Mouse (Mus musculus) stomach, postnatal 0 days (tissue): ENCODE measurements around the gene Gm9. TPM values are rescaled to one million over a fixed set of nuclear protein-coding genes. Genes with fewer than 3 reads are reported as not detected.
"Not testable (repeated sequence)": the region's sequence is repeated elsewhere in the genome, so short reads cannot be mapped to it uniquely, and the experiment has no call there.

ENCODE experiments used
- ATAC-seq: fragments of 200-750 bp; cut with Nextera tagmentation; 2 replicates; pipeline ENCODE4 v1.8.0; 2017; ENCODE audit not compliant: low FRiP score, low TSS enrichment
- DNase-seq: peaks from one replicate; pipeline ENCODE4 v3.0.0-alpha.2; 2016; ENCODE audit warnings: low spot score
- H3K27ac ChIP-seq: fragments of 300-500 bp; sonication (generic); replicated peaks from 2 replicates; pipeline ENCODE4 v1.5.1; 2014; ENCODE audit warnings: mild to moderate bottlenecking, control low read depth
- H3K27me3 ChIP-seq: fragments of 300-500 bp; sonication (generic); 2 replicates; pipeline ENCODE4 v1.6.1; 2014; ENCODE audit warnings: low read length; ENCODE audit not compliant: control insufficient read depth, insufficient read depth
- H3K36me3 ChIP-seq: fragments of 300-500 bp; sonication (generic); 2 replicates; pipeline ENCODE4 v1.6.1; 2014; ENCODE audit warnings: low read length, mixed read lengths; ENCODE audit not compliant: control insufficient read depth, insufficient read depth
- H3K4me1 ChIP-seq: fragments of 300-500 bp; sonication (generic); replicated peaks from 2 replicates; pipeline ENCODE4 v1.6.1; 2014; ENCODE audit warnings: antibody characterized with exemption; ENCODE audit not compliant: control insufficient read depth, insufficient read depth
- H3K4me2 ChIP-seq: fragments of 300-500 bp; sonication (generic); replicated peaks from 2 replicates; pipeline ENCODE4 v1.6.1; 2014; ENCODE audit warnings: low read depth, mild to moderate bottlenecking, control low read depth, moderate library complexity
- H3K4me3 ChIP-seq: fragments of 300-500 bp; sonication (generic); 2 replicates; pipeline ENCODE4 v1.5.1; 2014; ENCODE audit warnings: low read depth, low read length, control low read depth
- H3K9ac ChIP-seq: fragments of 300-500 bp; sonication (generic); 2 replicates; pipeline ENCODE4 v1.6.1; 2014; ENCODE audit warnings: mild to moderate bottlenecking, low read length, control low read depth, mixed read lengths
- H3K9me3 ChIP-seq: fragments of 300-500 bp; sonication (generic); 2 replicates; pipeline ENCODE4 v1.6.1; 2016; ENCODE audit warnings: low read length; ENCODE audit not compliant: control insufficient read depth
- CTCF ChIP-seq: IDR thresholded peaks from 2 replicates; pipeline ENCODE4 v1.5.1; 2016; ENCODE audit warnings: antibody characterized with exemption, low read depth, mild to moderate bottlenecking, moderate library complexity
- EP300 ChIP-seq: optimal IDR thresholded peaks from 2 replicates; pipeline ENCODE3; 2016; ENCODE audit warnings: antibody characterized with exemption
- WGBS: fragments of 180-500 bp; shearing (Covaris S2); extraction: QIAGEN DNeasy Blood & Tissue Kit; methylation state at CpG from one replicate; pipeline ENCODE4 v1.1.7; 2014; 5-methylcytosine and 5-hydroxymethylcytosine counted together
- polyA plus RNA-seq: library from polyadenylated mRNA; unstranded; fragments of >200 nt; fragmentation: Nextera tagmentation; extraction: Ambion mirVana; gene quantifications from 2 replicates; pipeline ENCODE4 v1.2.1, GENCODE M21; 2015

Gene Gm9
- polyA plus RNA-seq, 1 experiment from 2014 or later, result not detected

DNA sequence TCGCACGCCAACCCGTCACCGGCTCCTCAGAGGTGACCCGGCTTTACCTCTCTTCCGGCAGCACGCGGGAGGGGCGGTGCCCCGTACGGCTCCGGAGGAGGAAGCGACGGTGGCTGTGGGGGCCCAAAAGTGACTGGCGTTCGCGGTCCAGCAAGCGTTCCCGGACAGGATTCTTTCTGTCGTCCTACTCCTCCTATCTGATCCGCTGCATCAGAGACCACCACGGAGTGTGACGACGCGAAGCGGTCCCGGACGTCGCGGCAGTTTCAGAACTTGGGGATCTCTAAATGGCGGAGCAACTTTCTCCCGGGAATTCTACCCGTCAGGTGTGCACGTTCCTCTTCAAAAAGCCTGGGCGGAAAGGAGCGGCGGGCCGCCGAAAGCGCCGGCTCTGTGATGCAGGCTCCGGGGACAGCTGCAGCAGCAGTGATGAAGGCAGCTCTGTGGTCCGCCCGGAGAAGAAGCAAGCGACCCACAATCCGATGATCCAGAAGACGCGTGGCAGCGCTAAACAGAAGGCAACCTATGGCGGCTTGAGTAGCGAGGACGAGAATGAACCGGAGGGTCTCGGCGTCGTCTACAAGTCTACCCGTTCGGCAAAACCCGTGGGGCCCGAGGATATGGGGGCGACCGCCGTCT is 19.6 kb downstream of the Gm9 start, which contains the start of the genes Ndufa1 and Rnf113a1:
Gene Ndufa1 (minus strand): TSS at position 59 of the 639 bp plus-strand sequence.
Gene Rnf113a1 (plus strand): TSS at position 141 of the 639 bp plus-strand sequence.
- Histone ChIP-seq H3K4me3 (peak within 1 kb of the TSS; percentile 53), H3K9ac (peak within 1 kb of the TSS; percentile 61), H3K36me3 (no peaks in the 10 kb centered on the region), H3K9me3 (no peaks in the 10 kb centered on the region), H3K4me2 (peak within 1 kb of the TSS; percentile 58), H3K27ac (peak within 1 kb of the TSS; percentile 61; the same call in 1 of the 2 replicates), H3K4me1 (no peaks in the 10 kb centered on the region), H3K27me3 (no peaks in the 10 kb centered on the region)
- DNase-seq (peak; percentile 85), ATAC-seq (peak; percentile 93)
- TF ChIP-seq EP300 (no peak), CTCF (no peak)
- WGBS, result 12% methylated on average over 54 of the region's 63 CpGs

DNA sequence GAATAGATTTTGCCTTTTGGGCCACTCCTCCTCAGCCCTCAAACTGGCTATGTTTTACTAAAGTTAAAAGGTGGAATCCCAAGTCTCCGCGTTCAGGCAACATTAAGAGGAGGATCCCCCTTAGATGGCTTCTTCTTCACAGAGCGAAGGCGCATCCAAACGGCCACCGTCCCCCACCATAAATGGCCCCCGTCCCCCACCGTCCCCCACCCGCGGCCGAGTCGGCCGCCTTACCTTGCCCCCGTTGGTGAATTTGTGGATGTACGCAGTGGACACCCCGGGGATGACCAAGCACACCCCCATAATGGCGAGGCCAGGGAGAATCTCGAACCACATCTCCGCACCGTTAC is 20.1 kb downstream of the Gm9 start:
- TF ChIP-seq EP300 (no peak), CTCF (no peak)
- Histone ChIP-seq H3K4me2 (peak overlapping the region; percentile 58), H3K4me1 (no peaks in the 10 kb centered on the region), H3K4me3 (peak overlapping the region; percentile 53), H3K36me3 (no peaks in the 10 kb centered on the region), H3K27me3 (no peaks in the 10 kb centered on the region), H3K9ac (peak overlapping the region; percentile 52), H3K27ac (no peak overlapping the region), H3K9me3 (no peaks in the 10 kb centered on the region)
- no peak for DNase-seq
- WGBS, result 16% methylated on average over 20 of the region's 20 CpGs
- peak; percentile 54 for ATAC-seq

DNA sequence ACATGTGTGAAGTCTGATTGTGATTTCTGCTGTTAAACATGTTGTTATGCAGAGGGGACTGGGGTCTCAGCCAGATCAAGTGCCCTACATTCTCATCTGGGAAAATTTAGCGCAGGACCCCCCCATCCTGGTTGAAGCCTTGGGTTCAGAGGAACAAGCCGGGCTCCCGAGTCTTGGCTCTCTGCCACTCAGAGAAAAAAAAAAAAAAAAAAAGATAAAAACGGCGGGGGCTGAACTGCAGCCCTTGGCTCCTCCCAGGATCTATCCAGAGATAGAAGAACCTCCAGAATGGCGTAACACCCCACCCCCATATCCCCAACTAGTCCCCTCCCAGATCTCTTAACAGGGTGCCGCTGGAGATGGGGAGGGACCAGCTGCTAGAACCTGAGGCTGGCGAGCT is 26.4 kb downstream of the Gm9 start:
- not testable (repeated sequence) for H3K9ac ChIP-seq, DNase-seq, ATAC-seq, H3K4me2 ChIP-seq, H3K9me3 ChIP-seq, H3K27ac ChIP-seq, H3K4me1 ChIP-seq, H3K36me3 ChIP-seq, H3K4me3 ChIP-seq, H3K27me3 ChIP-seq
- WGBS, result 59% methylated on average over 8 of the region's 8 CpGs

DNA sequence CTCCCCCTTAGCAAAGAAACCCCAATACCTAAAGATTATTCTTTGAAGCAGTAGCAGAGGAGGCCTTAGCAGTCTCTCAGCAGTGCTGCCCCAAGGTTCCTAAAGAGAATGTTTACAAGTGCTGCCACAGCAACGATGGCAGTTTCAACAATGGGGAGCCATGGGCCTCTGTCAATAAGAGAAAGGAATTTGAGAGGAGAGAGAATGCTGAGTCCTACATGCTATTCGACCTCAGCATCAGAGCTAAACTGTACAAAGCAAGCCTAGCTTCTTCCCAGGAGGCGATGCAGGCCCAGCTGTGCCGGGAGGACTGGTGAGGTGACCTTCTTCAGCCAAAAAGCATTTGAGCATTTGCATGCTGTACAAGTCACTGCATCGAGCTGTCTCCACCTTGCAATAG is 42.1 kb downstream of the Gm9 start, which contains the start of gene Akap14:
Gene Akap14 (minus strand): TSS at position 101 of the 400 bp plus-strand sequence.
- ATAC-seq (no peak), DNase-seq (no peak)
- no peak within 1 kb of the TSS for H3K4me2 ChIP-seq
- no peak within 1 kb of the TSS for H3K9ac ChIP-seq
- H3K4me1 ChIP-seq, result no peaks in the 10 kb centered on the region
- no peaks in the 10 kb centered on the region for H3K9me3 ChIP-seq
- TF ChIP-seq CTCF, result no peak
- no peaks in the 10 kb centered on the region for H3K36me3 ChIP-seq
- no peak within 1 kb of the TSS for H3K4me3 ChIP-seq
- 43% methylated on average over 5 of the region's 5 CpGs for WGBS
- no peaks in the 10 kb centered on the region for H3K27me3 ChIP-seq
- no peak within 1 kb of the TSS for H3K27ac ChIP-seq

DNA sequence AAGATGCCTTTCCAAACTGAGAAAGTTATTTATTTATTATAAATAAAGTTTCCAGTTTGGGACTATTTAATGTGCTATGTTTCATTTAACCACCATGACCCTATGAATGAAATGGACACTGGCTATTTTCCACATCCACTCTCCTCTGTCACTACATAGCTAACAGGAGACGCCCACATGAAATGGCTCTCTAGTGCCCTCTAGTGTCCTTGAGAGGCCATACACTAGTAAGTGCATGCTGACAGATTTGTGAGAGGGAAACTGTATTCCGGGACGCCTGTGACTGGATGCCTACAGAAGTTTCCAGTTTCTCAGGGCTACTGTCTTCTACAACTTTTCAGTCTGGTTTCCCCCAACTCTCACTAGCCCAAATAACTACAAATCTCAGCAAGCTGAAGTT is 43.8 kb downstream of the Gm9 start:
- Histone ChIP-seq H3K4me2 (no peak overlapping the region), H3K4me3 (no peak overlapping the region), H3K27ac (no peak overlapping the region), H3K9ac (no peak overlapping the region), H3K9me3 (no peaks in the 10 kb centered on the region), H3K27me3 (no peaks in the 10 kb centered on the region), H3K4me1 (no peaks in the 10 kb centered on the region), H3K36me3 (no peaks in the 10 kb centered on the region)
- TF ChIP-seq EP300 (no peak), CTCF (peak; percentile 76)
- peak; percentile 22 for DNase-seq
- WGBS, result 40% methylated on average over 3 of the region's 3 CpGs
- no peak; the same call in 1 of the 2 replicates for ATAC-seq

DNA sequence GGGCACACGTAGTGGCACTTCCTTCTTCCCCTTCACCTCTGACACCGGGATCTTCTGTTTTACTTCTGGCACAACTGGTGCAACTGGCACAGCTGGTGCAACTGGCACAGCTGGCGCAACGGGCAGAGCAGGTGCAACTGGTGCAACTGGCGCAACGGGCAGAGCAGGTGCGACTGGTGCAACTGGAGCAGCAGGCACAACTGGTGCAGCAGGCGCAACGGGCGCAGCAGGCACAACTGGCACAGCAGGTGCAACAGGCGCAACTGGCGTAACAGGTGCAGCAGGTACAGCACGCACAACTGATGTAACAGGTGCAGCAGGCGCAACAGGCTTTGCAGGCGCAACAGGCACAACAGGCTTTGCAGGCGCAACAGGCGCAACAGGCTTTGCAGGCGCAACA is 47.7 kb downstream of the Gm9 start:
- Histone ChIP-seq H3K4me2 (no peak overlapping the region), H3K4me1 (no peaks in the 10 kb centered on the region), H3K9me3 (no peaks in the 10 kb centered on the region), H3K27me3 (no peaks in the 10 kb centered on the region), H3K36me3 (no peaks in the 10 kb centered on the region), H3K9ac (no peak overlapping the region), H3K27ac (no peak overlapping the region), H3K4me3 (no peak overlapping the region)
- DNase-seq, result no peak
- no peak for TF ChIP-seq CTCF
- TF ChIP-seq EP300, result no peak
- 74% methylated on average over 18 of the region's 18 CpGs for WGBS
- no peak for ATAC-seq
